Mouse (Mus musculus) limb, embryonic 15.5 days (tissue): Measurements from ENCODE around the gene Erap1. TPM values are rescaled to one million over a fixed set of nuclear protein-coding genes. Genes with fewer than 3 reads are reported as not detected.
"Not testable (repeated sequence)": the region's sequence is repeated elsewhere in the genome, so short reads cannot be mapped to it uniquely, and the experiment has no call there.

Experiments
- ATAC-seq: fragments of 200-750 bp; cut with Nextera tagmentation; 2 replicates; pipeline ENCODE4 v1.8.0; 2017; ENCODE audit warnings: low read depth, moderate TSS enrichment; ENCODE audit not compliant: insufficient number of reproducible peaks, low FRiP score, low TSS enrichment
- H3K27ac ChIP-seq: fragments of 300-500 bp; sonication (generic); 2 replicates; pipeline ENCODE4 v1.5.1; 2015; ENCODE audit warnings: moderate library complexity, mild to moderate bottlenecking, inconsistent platforms
- H3K27me3 ChIP-seq: fragments of 300-500 bp; sonication (generic); 2 replicates; pipeline ENCODE4 v1.6.1; 2015; ENCODE audit warnings: inconsistent platforms
- H3K36me3 ChIP-seq: fragments of 300-500 bp; sonication (generic); 2 replicates; pipeline ENCODE4 v1.6.1; 2015; ENCODE audit warnings: inconsistent platforms
- H3K4me1 ChIP-seq: fragments of 300-500 bp; sonication (generic); 2 replicates; pipeline ENCODE4 v1.6.1; 2015; ENCODE audit warnings: inconsistent platforms
- H3K4me2 ChIP-seq: fragments of 300-500 bp; sonication (generic); 2 replicates; pipeline ENCODE4 v1.6.1; 2015; ENCODE audit warnings: mild to moderate bottlenecking, inconsistent platforms
- H3K4me3 ChIP-seq: fragments of 300-500 bp; sonication (generic); 2 replicates; pipeline ENCODE4 v1.5.1; 2015; ENCODE audit warnings: mild to moderate bottlenecking, inconsistent platforms
- H3K9ac ChIP-seq: fragments of 300-500 bp; sonication (generic); 2 replicates; pipeline ENCODE4 v1.6.1; 2015; ENCODE audit warnings: inconsistent platforms
- H3K9me3 ChIP-seq: fragments of 300-500 bp; sonication (generic); 2 replicates; pipeline ENCODE4 v1.6.1; 2016; ENCODE audit warnings: inconsistent platforms
- WGBS: fragments of 180-500 bp; shearing (Covaris S2); methylation state at CpG from one replicate; pipeline ENCODE4 v1.1.7; 2015; 5-methylcytosine and 5-hydroxymethylcytosine counted together
- polyA plus RNA-seq: library from polyadenylated mRNA; unstranded; fragments of >200 nt; fragmentation: Nextera tagmentation; extraction: Ambion mirVana; gene quantifications from 2 replicates; pipeline ENCODE4 v1.2.1, GENCODE M21; 2015

Erap1 gene
- 8.2 and 14.0 TPM in 2 replicates for polyA plus RNA-seq

DNA sequence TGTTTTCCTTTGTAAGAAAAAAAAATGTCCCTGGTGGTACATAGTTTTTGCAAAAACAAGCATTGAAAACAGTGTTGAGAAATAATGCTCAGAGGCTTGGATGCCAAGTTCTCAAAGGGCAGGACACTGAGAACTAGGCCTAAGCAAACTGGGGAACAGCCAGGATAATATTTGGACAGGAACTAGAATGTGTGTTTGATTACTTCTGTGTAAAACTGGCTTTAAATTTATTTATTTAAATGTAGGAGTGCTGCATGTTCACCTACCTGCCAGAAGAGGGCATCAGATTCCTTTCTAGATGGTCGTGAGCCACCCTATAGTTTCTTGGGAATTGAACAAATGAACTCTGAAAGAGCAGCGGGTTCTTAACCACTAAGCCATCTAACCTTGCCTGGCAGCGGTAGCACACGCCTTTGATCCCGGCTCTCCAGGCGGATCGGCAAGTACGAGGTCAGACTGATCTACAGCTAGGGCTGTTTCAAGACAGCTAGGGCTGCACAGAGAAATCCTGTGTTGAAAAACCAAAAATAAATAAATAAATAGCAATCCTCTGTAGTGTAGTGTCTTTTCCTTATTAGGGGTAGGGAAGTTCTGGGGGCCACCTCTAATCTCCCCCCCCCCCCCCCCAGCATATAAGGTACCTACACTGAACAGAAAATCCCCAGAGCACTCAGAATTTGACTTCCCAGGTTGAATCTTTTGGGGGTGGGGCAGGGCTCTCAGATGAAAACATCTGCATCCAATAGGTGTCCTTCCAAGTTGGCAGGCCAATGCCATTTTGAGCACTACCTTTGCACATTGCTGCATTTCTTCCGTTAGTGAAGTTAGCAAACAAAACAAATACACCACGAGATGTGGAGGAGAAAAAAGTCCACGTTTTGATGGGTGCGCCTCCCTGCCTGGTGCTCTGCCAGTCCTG is at the start of gene Erap1:
Gene Erap1, plus strand, starts transcription at position 776 of the 919 bp plus-strand sequence.
- Histone ChIP-seq H3K4me1 (peaks cover 5% of the 10 kb centered on the region; the same call in 1 of the 2 replicates), H3K9me3 (no peaks in the 10 kb centered on the region), H3K27me3 (no peaks in the 10 kb centered on the region), H3K4me3 (peak within 1 kb of the TSS; percentile 89), H3K4me2 (peak within 1 kb of the TSS; percentile 73), H3K9ac (peak within 1 kb of the TSS; percentile 87), H3K27ac (peak within 1 kb of the TSS; percentile 95), H3K36me3 (no peaks in the 10 kb centered on the region)
- ATAC-seq, result peak; percentile 46; the same call in 1 of the 2 replicates
- WGBS, result 1% methylated on average over 12 of the region's 12 CpGs

DNA sequence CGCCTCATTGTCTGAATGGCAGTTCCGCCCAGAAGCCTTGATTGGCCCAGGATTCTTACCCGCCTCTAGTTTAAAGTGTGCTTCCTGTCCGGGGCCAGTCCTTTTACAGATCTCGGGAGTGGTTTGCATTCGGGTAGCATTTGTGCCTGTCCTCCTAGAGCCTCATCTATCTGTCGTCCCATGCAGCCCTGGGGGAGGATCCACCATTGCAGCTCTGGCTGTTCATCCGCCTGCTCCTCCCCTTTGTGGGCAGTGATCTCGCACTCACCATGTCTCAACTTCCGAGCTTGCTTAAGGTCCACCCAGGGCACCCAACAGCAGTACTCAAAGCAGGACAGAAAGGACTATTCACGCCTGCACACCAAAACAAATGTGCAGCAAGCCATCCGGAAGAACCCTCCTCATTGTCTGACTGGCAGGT is 48.0 kb upstream of the Erap1 start:
- H3K9me3 ChIP-seq, H3K4me2 ChIP-seq, H3K4me3 ChIP-seq, H3K4me1 ChIP-seq, ATAC-seq, H3K27ac ChIP-seq, H3K9ac ChIP-seq, H3K36me3 ChIP-seq, H3K27me3 ChIP-seq: not testable (repeated sequence)
- WGBS, result 56% methylated on average over 12 of the region's 12 CpGs

DNA sequence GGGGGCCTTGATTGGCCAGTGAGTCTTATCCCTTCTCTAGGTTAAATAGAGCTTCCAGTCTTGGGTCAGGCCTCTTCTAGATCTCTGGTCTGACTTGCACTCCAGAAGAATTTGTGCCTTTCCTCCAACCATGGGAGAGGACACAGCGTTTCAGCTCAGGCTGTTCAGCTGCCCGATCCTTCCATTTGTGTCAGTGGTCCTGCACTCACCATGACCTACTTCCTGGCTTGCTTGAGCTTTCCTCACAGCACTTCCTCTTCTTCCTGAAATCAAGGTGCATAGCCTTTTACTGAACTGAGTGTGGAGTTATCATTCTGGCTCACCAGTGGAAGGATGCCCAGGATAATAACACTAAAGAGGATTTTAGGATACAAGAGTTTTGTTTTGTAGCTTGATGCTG is 47.5 kb upstream of the Erap1 start:
- not testable (repeated sequence) for H3K36me3 ChIP-seq, H3K4me1 ChIP-seq, ATAC-seq, H3K27me3 ChIP-seq, H3K4me2 ChIP-seq, H3K4me3 ChIP-seq, H3K27ac ChIP-seq, H3K9ac ChIP-seq, H3K9me3 ChIP-seq
- 70% methylated on average over 2 of the region's 2 CpGs for WGBS

DNA sequence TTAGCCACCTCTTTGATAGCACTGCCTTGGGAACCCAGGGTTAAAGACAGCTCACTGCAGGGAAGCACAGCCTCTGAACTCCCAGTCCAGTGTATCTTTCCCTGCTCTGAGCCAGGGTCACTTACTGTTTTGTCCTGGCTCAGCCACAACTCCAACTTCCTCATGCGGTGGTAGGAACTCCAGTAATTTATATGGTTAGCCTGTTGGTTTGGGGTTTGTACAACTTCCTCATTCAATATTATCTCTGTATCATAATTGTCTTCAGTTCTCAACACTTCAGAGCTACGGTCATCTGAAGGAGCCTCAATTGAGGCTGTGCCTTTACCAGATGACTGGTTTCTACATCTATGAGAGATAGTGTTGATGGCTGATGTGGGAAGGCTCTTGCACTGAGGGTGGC is 42.3 kb upstream of the Erap1 start:
- H3K27me3 ChIP-seq, H3K4me1 ChIP-seq, H3K4me2 ChIP-seq, H3K36me3 ChIP-seq, H3K9me3 ChIP-seq, H3K9ac ChIP-seq, H3K27ac ChIP-seq, ATAC-seq, H3K4me3 ChIP-seq: not testable (repeated sequence)
- WGBS, result 86% methylated on average over 2 of the region's 2 CpGs

DNA sequence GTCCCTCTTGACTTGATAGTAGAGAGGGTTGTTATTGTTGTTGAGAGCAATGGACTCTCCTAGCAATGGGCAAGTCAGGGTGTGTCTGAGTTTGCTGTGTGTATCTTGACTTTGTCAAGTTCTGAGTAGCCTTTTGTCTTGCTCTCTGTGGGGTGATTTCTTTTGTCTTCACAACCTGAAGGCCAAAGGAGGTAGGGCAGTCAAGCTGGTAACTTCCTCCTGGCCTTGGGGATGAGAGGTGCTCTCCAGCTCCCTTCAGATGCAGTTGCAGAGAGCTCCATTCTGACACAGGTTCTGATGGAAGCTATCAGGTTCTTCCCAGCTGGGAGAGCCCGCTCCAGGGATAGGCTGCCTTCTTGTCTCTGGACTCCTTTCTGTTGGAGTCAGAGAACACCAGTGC is 37.6 kb upstream of the Erap1 start:
- H3K36me3 ChIP-seq, result peaks cover 16% of the 10 kb centered on the region
- H3K4me2 ChIP-seq, H3K9me3 ChIP-seq, ATAC-seq, H3K27me3 ChIP-seq, H3K9ac ChIP-seq, H3K27ac ChIP-seq, H3K4me3 ChIP-seq, H3K4me1 ChIP-seq: not testable (repeated sequence)
- 100% methylated on average over 1 of the region's 1 CpGs for WGBS

DNA sequence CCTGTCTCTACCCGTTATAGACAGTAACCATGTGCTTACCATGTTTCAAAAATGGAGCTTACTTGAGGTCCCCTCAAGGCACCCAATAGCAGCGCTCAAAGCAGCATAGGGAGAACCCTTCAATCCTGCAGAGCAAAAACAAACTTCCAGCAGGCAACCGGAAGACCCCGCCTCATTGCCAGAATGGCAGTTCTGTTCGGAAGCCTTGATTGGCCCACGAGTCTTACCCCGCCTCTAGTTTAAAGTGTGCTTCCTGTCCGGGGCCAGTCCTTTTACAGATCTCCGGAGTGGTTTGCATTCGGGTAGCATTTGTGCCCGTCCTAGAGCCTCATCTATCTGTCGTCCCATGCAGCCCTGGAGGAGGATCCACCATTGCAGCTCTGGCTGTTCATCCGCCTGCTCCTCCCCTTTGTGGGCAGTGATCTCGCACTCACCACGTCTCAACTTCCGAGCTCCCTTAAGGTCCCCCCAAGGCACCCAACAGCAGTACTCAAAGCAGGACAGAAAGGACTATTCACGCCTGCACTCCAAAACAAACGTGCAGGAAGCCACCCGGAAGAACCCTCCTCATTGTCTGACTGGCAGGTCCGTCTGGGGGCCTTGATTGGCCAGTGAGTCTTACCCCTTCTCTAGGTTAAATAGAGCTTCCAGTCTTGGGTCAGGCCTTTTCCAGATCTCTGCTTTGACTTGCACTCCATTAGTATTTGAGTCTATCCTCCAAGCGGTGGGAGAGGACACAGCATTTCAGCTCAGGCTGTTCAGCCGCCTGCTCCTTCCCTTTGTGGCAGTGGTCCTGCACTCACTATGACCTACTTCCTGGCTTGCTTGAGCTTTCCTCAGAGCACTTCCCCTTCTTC is 22.0 kb upstream of the Erap1 start:
- H3K4me2 ChIP-seq, result peak overlapping the region; percentile 63
- ATAC-seq, result peak; percentile 93
- not testable (repeated sequence) for H3K4me1 ChIP-seq, H3K27me3 ChIP-seq, H3K36me3 ChIP-seq, H3K9me3 ChIP-seq
- H3K9ac ChIP-seq, result peak overlapping the region; percentile 40; the same call in 1 of the 2 replicates
- peak overlapping the region; percentile 93 for H3K27ac ChIP-seq
- H3K4me3 ChIP-seq, result peak overlapping the region; percentile 54
- 12% methylated on average over 22 of the region's 22 CpGs for WGBS

DNA sequence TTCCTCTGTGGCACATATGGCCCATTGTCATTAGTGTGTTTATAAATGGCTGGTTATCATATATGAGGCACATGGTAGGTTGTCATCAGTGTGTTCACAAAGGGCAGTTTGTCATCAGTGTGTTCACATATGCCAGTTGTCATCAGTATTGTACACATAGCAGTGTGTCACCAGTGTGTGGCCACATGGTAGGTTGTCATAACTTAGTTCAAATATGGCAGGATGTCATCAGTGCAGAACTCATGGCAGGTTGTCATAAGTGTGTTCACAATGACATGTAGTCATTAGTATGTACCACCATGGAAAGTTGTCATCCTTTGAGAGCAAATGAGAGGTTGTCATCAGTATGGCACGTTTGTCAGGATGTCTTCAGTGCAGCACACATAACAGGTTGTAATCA is 7.0 kb upstream of the Erap1 start:
- Histone ChIP-seq H3K27me3 (no peaks in the 10 kb centered on the region), H3K4me3 (no peak overlapping the region), H3K4me2 (no peak overlapping the region), H3K4me1 (no peaks in the 10 kb centered on the region), H3K27ac (no peak overlapping the region), H3K36me3 (no peaks in the 10 kb centered on the region), H3K9me3 (no peaks in the 10 kb centered on the region), H3K9ac (no peak overlapping the region)
- 66% methylated on average over 1 of the region's 1 CpGs for WGBS
- no peak for ATAC-seq

DNA sequence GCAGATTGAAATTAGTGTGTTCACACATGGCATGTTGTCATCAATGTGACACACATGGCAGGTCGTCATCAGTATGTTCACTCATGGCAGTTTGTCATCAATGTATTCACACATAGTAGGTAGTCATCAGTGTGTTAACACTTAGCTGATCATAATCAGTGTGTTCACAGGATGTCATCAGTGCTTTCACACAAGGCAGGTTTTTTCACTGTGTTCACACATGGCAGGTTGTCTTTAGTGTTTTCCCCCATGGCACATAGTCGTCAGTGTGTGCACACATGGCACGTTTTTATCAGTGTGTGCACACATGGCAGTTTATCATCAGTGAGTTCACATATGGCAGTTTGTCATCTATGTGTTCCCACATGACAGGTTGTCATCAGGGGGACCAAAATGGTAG is 6.5 kb upstream of the Erap1 start:
- 81% methylated on average over 3 of the region's 3 CpGs for WGBS

DNA sequence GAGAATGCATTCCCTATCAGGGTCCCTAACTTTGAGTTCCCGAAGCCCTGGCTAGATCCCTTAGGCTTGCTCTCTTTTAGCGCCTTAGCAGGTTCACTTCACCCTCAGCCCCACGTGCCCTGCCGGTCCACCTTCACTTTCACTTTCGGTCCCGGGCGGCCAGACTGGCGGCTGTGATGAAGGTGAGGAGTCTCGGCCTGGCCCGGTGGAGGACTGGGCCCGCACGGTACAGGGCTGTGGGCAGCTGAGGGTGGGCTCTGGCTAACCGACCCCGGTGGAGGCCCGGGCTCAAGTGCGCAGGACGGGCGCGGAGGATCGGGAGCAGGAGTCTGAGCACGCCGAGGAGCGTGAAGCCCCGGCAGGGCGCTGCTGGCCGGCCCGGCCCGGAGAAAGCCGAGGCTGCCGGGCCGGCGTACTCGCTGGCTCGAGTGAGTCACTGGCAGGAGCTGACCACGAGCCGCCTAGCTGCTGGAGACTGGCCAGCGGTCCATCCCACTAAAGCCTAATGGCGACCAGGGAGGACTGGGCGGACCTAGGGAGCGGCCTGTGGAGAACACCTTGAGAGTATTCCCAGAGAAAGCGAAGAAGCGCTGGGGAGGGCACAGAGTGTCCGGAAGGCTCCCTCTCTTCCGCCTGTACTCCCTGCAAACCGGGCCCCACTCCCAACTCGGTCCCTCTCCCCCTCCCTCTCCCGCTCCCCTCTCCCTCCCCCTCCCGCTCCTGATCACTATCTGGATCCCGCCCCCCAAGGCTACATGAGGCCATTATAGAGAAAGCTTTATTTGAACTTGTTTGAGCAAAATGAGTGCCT is 549 bp downstream of the Erap1 start:
- peak; percentile 83 for ATAC-seq
- under 1% methylated on average over 46 of the region's 49 CpGs for WGBS
- Histone ChIP-seq H3K9me3 (no peaks in the 10 kb centered on the region), H3K36me3 (no peaks in the 10 kb centered on the region), H3K9ac (peak overlapping the region; percentile 87), H3K4me1 (peaks cover 5% of the 10 kb centered on the region; the same call in 1 of the 2 replicates), H3K4me2 (peak overlapping the region; percentile 73), H3K27ac (peak overlapping the region; percentile 95), H3K27me3 (no peaks in the 10 kb centered on the region), H3K4me3 (peak overlapping the region; percentile 89)

More for the DNA sequence above, 6.5 kb upstream of the Erap1 start:
- no peak for ATAC-seq
- no peak overlapping the region for H3K27ac ChIP-seq
- no peak overlapping the region for H3K9ac ChIP-seq
- no peaks in the 10 kb centered on the region for H3K9me3 ChIP-seq
- no peaks in the 10 kb centered on the region for H3K27me3 ChIP-seq
- H3K4me2 ChIP-seq, result no peak overlapping the region
- no peaks in the 10 kb centered on the region for H3K36me3 ChIP-seq
- no peak overlapping the region for H3K4me3 ChIP-seq
- no peaks in the 10 kb centered on the region for H3K4me1 ChIP-seq

DNA sequence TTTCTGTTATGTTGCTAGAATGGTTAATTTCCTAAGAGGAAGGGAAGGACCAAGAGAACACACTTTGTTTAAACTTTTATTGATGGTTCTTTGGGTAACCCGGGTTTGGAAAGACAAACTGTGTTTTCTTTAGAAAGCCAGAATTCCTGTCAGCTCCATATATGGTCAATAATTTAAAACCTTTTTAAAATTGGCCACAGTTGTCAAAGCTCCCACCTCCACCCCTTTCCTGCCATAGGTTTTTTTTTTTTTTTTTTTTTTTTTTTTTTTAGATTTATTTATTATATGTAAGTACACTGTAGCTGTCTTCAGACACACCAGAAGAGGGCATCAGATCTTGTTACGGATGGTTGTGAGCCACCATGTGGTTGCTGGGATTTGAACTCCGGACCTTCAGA is 1.2 kb downstream of the Erap1 start:
- peak overlapping the region; percentile 89 for H3K4me3 ChIP-seq
- H3K9ac ChIP-seq, H3K27me3 ChIP-seq, H3K36me3 ChIP-seq, H3K9me3 ChIP-seq, ATAC-seq, H3K4me1 ChIP-seq: not testable (repeated sequence)
- H3K4me2 ChIP-seq, result peak overlapping the region; percentile 73
- 45% methylated on average over 3 of the region's 3 CpGs for WGBS
- 0 out of 2 replicates have a peak overlapping the region, but pooled peaks have one; percentile 95 for H3K27ac ChIP-seq

DNA sequence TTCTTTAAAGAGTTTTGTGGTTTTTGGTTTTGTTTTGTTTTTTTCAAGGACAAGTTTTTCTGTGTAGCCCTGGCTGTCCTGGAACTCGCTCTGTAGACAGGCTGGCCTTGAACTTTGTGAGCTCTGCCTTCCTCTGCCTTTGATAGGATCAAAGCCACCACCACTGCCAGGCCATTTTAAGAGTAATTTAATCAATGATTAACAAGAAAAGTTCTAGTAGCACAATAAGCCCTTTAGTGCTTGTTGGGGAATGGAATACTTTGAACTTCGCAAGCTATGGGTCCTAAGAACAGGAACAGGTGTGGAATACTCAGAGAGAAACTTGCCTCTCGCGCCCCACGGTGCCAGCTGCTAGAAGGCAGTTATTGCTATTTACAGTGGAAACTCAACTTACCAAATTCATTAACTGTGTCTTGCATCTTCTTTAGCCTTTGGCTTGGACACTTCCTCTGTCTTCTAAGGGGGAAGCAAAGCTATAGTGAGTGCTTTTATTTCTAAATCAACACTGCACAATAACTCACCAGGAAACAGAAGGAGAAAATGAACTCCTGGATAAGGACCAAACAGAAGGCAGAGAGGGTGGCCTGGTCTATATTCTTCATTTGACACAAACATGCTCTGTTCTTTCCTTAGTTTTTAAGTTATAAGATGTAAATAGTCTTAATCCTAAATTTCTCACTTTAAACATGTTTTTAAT is 56.3 kb downstream of the Erap1 start:
- no peak for ATAC-seq
- Histone ChIP-seq H3K36me3 (peaks cover 14% of the 10 kb centered on the region; the same call in 1 of the 2 replicates), H3K9ac (no peak overlapping the region), H3K4me1 (no peaks in the 10 kb centered on the region), H3K9me3 (no peaks in the 10 kb centered on the region), H3K4me3 (no peak overlapping the region), H3K27ac (no peak overlapping the region), H3K27me3 (no peaks in the 10 kb centered on the region), H3K4me2 (no peak overlapping the region)
- WGBS, result 71% methylated on average over 5 of the region's 5 CpGs
